ENCODE assay signal across 11 mouse cellular contexts in the genomic region with DNA sequence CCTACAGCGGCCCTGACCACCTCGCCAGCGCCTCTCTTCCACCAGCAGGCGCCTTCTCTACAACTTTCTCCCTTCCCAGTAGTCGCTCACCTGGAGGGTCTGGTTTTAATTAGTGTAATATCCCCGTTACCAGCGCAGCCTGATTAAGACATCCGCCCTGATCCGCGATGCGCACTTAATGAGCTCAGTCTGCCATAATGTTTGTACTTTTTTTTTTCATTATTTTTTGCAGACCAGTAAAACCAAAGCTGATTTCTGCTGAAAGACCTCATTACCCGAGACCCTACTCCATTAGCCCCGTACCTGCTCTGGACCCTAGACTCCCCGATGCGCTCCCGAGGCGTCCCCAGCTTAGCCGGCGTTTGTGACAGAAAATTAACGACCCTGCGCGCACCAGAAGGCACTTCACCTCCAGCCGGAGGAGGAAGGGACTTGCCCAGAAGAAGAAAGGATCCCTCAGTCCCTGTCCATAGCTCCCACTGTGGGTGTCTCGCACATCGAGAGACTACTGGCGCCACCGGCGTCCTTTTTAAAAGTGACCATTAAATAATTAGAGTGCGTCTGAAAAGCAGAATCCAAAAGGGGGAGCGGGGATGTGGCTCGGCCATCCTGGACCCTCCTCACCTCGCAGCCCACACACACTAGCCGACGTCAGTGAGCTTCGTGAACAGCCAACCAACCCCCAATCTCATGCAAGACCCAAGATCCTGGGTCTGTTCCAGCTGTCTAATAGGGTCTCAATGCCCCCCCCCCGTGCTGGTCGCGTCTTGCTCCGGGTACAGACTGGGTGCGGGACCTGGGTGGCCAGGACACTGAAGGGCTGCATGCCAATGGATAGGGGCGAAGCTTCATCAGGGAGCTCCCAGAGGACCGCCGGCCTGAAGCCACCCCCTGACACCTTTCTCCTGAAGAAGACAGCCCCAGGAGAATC. TPM values are rescaled to one million over a fixed set of nuclear protein-coding genes. Genes with fewer than 3 reads are reported as not detected.
DNase-seq lines count a peak whose midpoint lies in the region; ATAC-seq and TF ChIP-seq lines count a peak whose summit lies in the region.
"Had no signal": no experiment of that assay in that cellular context is flagged by ENCODE, and none has a peak within 500 bp of the region (broad histone marks: within the 10 kb centered on the region; RNA-seq: fewer than 3 reads in every experiment).

No protein-coding gene starts in this region.

- no peak for DNase-seq in heart, postnatal 4 days
- DNase-seq in brain, adult 2 months (ENCODE audit: low read depth, low spot score): peak; percentile 66
- DNase-seq in thymus, adult 2 months: no peak
- no peak for DNase-seq in thymus, postnatal 25 days
- no peak for DNase-seq in frontal cortex, postnatal 14 days (ENCODE audit: low spot score in 2 of 2)
- DNase-seq: heart, postnatal 14 days; liver, embryonic 13.5 days had no signal

- H3K4me1 ChIP-seq in heart, embryonic 12.5 days (replicated peaks): peaks cover 21% of the 10 kb centered on the region
- H3K4me1 ChIP-seq in forebrain, embryonic 16.5 days (replicated peaks; ENCODE audit: control insufficient read depth, insufficient read depth, low read length): peaks cover 39% of the 10 kb centered on the region
- peaks cover 64% of the 10 kb centered on the region for H3K4me1 ChIP-seq in midbrain, embryonic 13.5 days (replicated peaks)
- H3K4me1 ChIP-seq in thymus, adult 2 months (replicated peaks; ENCODE audit: control insufficient read depth, insufficient read depth, low read length): no peaks in the 10 kb centered on the region
- H3K4me1 ChIP-seq: liver, embryonic 13.5 days had no signal

- peaks cover 86% of the 10 kb centered on the region for H3K27me3 ChIP-seq in heart, embryonic 12.5 days (replicated peaks)
- peaks cover 8% of the 10 kb centered on the region; the same call in 1 of the 2 replicates for H3K27me3 ChIP-seq in forebrain, embryonic 16.5 days (replicated peaks; ENCODE audit: control insufficient read depth, insufficient read depth, low read length)
- H3K27me3 ChIP-seq in midbrain, embryonic 13.5 days: peaks cover 26% of the 10 kb centered on the region
- H3K27me3 ChIP-seq in thymus, adult 2 months (ENCODE audit: control insufficient read depth, insufficient read depth, low read length): no peaks in the 10 kb centered on the region; the same call in 1 of the 2 replicates

- H3K9ac ChIP-seq in heart, embryonic 12.5 days: no peak overlapping the region
- H3K9ac ChIP-seq in forebrain, embryonic 16.5 days (replicated peaks; ENCODE audit: low read depth, low read length): peak overlapping the region; percentile 96
- peak overlapping the region; percentile 87 for H3K9ac ChIP-seq in midbrain, embryonic 13.5 days (replicated peaks)
- H3K9ac ChIP-seq: liver, embryonic 13.5 days had no signal

- peak overlapping the region; percentile 79 for H3K4me2 ChIP-seq in heart, embryonic 12.5 days
- peak overlapping the region; percentile 92 for H3K4me2 ChIP-seq in forebrain, embryonic 16.5 days (ENCODE audit: low read length)
- H3K4me2 ChIP-seq in midbrain, embryonic 13.5 days (replicated peaks): peak overlapping the region; percentile 90

- H3K36me3 ChIP-seq in heart, embryonic 12.5 days: no peaks in the 10 kb centered on the region
- H3K36me3 ChIP-seq in forebrain, embryonic 16.5 days (ENCODE audit: control insufficient read depth, insufficient read depth): no peaks in the 10 kb centered on the region
- no peaks in the 10 kb centered on the region for H3K36me3 ChIP-seq in midbrain, embryonic 13.5 days
- H3K36me3 ChIP-seq in thymus, adult 2 months (ENCODE audit: control insufficient read depth, insufficient read depth, low read length): no peaks in the 10 kb centered on the region
- H3K36me3 ChIP-seq: liver, embryonic 13.5 days had no signal

- TF ChIP-seq CTCF in thymus, adult 2 months (IDR thresholded peaks at IDR 0.05; ENCODE audit: borderline replicate concordance, control insufficient read depth, extremely low read depth, insufficient read depth, low read length, poor library complexity): no peak

- 3% methylated on average over 43 of the region's 43 CpGs for WGBS in heart, embryonic 12.5 days
- WGBS in forebrain, embryonic 16.5 days: under 1% methylated on average over 43 of the region's 43 CpGs
- WGBS in midbrain, embryonic 13.5 days: 1% methylated on average over 43 of the region's 43 CpGs
- 10% methylated on average over 43 of the region's 43 CpGs for WGBS in thymus, adult 2 months

- no peak for TF ChIP-seq POLR2A in thymus, adult 2 months (IDR thresholded peaks at IDR 0.05; ENCODE audit: control insufficient read depth, extremely low read depth, insufficient read depth, low read length, poor library complexity)

- no peaks in the 10 kb centered on the region for H3K9me3 ChIP-seq in heart, embryonic 12.5 days (replicated peaks)
- H3K9me3 ChIP-seq in forebrain, embryonic 16.5 days (ENCODE audit: control insufficient read depth, low read length): no peaks in the 10 kb centered on the region
- no peaks in the 10 kb centered on the region for H3K9me3 ChIP-seq in midbrain, embryonic 13.5 days
- H3K9me3 ChIP-seq: liver, embryonic 13.5 days had no signal

- no peak overlapping the region for H3K27ac ChIP-seq in heart, embryonic 12.5 days (ENCODE audit: poor library complexity, severe bottlenecking)
- H3K27ac ChIP-seq in forebrain, embryonic 16.5 days (ENCODE audit: low read length): peak overlapping the region; percentile 6; the same call in 1 of the 2 replicates
- H3K27ac ChIP-seq in midbrain, embryonic 13.5 days: peak overlapping the region; percentile 95
- H3K27ac ChIP-seq in thymus, adult 2 months (ENCODE audit: control insufficient read depth, insufficient read depth, low read length): no peak overlapping the region
- H3K27ac ChIP-seq: liver, embryonic 13.5 days had no signal

- ATAC-seq in heart, embryonic 12.5 days (ENCODE audit: insufficient number of reproducible peaks, low FRiP score): no peak
- no peak for ATAC-seq in forebrain, embryonic 16.5 days
- ATAC-seq in midbrain, embryonic 13.5 days: peak; percentile 10; the same call in 1 of the 2 replicates

- peak overlapping the region; percentile 50; the same call in 1 of the 2 replicates for H3K4me3 ChIP-seq in heart, embryonic 12.5 days
- peak overlapping the region; percentile 89 for H3K4me3 ChIP-seq in forebrain, embryonic 16.5 days (replicated peaks; ENCODE audit: low read length)
- peak overlapping the region; percentile 80 for H3K4me3 ChIP-seq in midbrain, embryonic 13.5 days (replicated peaks)
- no peak overlapping the region for H3K4me3 ChIP-seq in thymus, adult 2 months (ENCODE audit: control insufficient read depth, insufficient read depth, low read length)
- H3K4me3 ChIP-seq: myocyte had no signal

RNA-seq across cellular contexts. Expression of a gene that starts 3.7 kb away (rescaled TPM):
- polyA plus RNA-seq in heart, embryonic 12.5 days (2016; fragmentation: Nextera tagmentation; extraction: Ambion mirVana): 0.08 and 0.26 TPM in 2 replicates
- total RNA-seq in heart, postnatal 4 days (2021): under 1 TPM; 0.09 to 0.12 TPM
- 46.4 and 56.3 TPM in 2 replicates for polyA plus RNA-seq in forebrain, embryonic 16.5 days (2015; fragmentation: Nextera tagmentation; extraction: Ambion mirVana)
- polyA plus RNA-seq in midbrain, embryonic 13.5 days (2015; fragmentation: Nextera tagmentation; extraction: Ambion mirVana): 28.2 and 29.9 TPM in 2 replicates
- polyA plus RNA-seq in thymus, adult 2 months (2012; rRNA removed): 0.32 and 0.50 TPM in 2 replicates
- polyA plus RNA-seq: myocyte had no signal

Comparison
In these comparisons a context has a peak if more than half of its experiments do, and no peak if none do; other contexts are left out.
1. H3K27ac ChIP-seq: peak in forebrain, embryonic 16.5 days (single experiment) and midbrain, embryonic 13.5 days (single experiment); none in heart, embryonic 12.5 days (single experiment) and thymus, adult 2 months (single experiment).
2. RNA of a gene that starts 3.7 kb away (polyA plus RNA-seq): 46.4 to 56.3 TPM in forebrain, embryonic 16.5 days and 28.2 to 29.9 TPM in midbrain, embryonic 13.5 days; 0.32 to 0.50 TPM in thymus, adult 2 months and 0.08 to 0.26 TPM in heart, embryonic 12.5 days; every median in the first group is over 10 times any median in the second.
3. Peak in every context shown above with its lines, with median percentiles within 50 percentile points of each other: H3K4me2 ChIP-seq.